Mouse (Mus musculus) c-Kit-negative CD71-positive TER-119-positive erythroid progenitor cells, embryonic 14.5 days (primary cell): ENCODE data around the gene Cmtr1.
"Not testable (repeated sequence)": the region's sequence is repeated elsewhere in the genome, so short reads cannot be mapped to it uniquely, and the experiment has no call there.

Experiments used
- DNase-seq: peaks from one replicate; pipeline ENCODE4 v3.0.0-alpha.2; 2013; ENCODE audit warnings: low read depth, low spot score

Gene Cmtr1

DNA sequence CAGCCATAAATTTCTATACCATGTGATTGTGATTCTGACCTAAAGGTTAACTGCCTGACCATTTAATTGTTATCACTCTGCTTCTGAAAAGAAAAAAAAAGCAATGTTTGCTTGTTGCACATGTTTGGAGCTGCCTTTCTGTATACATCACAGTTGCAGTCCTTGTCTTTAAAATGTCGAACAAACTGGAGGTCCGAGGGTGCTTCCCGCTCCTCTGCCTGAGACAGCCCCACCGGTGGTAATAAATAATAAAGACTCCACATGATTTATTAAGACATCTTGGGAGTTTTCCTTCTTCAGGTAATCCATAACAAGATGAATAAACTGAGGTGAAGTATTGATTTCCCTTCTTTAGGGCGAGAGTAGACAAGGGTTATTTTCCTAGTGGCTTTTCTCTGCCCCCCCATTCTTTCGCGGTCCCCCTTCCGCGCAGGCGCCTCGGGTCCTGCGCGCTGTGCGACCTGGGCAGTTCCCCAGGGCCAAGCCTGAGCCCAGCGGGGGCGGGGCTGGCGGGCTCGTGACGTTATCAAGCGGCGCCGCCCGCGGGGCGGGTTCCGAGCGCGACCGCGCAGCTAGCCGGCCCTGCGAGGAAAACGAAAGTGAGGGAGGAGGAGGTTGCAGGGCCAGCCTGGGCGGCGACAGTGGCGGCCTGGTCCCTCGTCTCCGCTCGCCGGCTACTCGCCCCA, at the start of gene Cmtr1:
Gene Cmtr1, plus strand, starts transcription at position 520 of the 686 bp plus-strand sequence.
- DNase-seq = peak; percentile 93

DNA sequence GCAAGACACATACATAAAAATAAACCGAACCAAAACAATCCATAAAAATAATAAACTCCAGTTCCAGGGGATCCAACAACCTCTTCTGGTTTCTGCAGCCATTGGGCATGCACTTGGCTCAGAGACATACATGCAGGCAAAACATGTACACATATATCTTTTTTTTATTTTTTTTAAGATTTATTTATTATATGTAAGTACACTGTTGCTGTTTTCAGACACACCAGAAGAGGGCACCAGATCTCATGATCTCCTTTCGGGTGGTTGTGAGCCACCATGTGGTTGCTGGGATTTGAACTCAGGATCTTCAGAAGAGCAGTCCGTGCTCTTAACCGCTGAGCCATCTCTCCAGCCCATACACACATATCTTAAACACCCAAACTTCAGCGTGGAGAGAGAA, 46.9 kb upstream of the Cmtr1 start:
- not testable (repeated sequence) for DNase-seq

DNA sequence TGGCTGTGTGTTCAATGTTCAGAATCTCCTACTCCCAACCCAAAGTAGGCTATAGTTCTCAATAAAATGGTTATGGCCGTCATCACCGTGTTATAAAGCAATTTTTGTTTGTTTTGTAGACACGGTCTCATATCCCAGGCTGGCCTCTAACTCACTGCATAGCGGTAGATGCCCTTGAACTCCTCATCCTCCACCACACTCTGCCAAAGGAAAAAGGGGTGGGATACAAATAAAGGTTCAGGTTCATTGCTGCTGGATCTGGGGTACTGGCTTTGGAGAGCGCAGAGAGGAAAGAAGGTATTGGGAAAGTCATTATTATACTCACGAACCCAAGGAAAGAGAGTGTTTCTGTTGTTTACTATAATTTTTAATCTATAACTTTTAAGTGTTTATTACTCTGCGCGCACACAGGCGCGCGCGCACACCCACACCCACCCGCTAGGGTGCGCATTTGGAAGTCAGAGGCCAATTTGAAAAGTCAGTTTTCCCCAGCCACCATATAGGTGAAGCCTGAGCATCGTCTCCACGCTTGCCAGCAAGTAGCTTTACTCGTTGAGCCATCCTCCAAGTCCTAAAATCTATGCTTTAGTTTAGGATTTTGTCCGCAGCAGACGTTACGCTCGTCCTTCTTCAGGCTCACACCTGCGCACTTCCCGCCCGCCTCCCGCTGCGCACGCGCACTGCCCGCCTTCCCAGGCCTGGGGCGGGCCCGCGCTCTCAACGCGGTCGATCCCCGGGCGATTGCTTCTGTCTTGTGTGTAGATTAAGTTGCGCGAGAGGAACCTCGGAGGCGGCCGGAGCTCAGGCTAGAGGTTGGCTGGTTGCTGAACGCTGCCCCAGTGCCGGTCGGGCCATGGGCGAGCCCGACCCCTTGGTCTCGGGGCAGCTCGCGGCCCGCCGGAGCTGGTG, 46.0 kb upstream of the Cmtr1 start, which contains the start of the genes Rnf8 and Gm28043:
Gene Rnf8, plus strand, starts transcription at position 676 of the 909 bp plus-strand sequence.
Gene Gm28043, plus strand, starts transcription at position 762 of the 909 bp plus-strand sequence.
- peak; percentile 92 for DNase-seq

DNA sequence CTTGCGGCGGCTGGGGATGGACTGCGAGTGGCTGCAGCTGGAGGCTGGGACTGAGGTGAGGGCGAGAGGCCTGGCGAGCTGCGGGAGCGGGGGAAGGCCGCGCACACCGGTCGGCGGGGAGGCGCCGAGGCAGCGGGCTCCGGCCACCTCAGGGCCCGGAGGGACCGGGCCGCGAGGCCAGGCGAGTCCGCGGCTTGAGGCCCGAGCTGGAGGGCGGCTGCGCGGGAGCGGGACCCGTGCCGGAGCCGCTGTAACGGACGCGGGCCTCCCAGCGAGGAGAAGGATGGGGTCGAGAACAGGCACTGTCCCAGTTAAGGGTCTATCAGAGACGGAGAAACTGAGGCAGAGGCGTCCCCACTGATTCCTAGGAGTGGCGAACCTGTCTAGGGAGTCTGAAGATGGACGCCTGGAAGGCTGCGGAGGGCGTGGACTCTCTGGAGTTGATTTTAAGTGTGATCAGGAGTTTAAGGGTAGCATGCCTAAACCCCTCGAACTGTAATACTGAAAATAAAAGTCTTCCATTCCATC, 45.3 kb upstream of the Cmtr1 start:
- DNase-seq = peak; percentile 46

DNA sequence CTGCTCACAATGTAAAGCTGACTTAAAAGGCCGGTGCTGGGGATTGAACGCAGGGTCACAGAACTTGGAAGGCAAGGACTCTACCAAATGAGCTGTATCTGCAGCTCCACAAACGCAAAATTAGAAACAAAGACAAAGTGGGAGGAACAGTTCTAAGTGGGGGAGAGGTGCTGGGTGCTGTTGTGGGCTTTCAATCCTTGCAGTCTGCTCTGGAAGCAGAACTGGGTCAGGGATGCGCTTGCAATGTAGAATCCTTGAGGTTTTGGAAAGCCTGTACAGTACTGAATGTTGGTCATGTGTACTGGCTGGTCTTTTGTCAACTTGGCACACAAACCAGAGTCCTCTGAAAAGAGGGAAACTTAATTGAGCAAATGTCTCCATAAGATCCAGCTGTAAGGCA, 44.8 kb upstream of the Cmtr1 start:
- DNase-seq = no peak

DNA sequence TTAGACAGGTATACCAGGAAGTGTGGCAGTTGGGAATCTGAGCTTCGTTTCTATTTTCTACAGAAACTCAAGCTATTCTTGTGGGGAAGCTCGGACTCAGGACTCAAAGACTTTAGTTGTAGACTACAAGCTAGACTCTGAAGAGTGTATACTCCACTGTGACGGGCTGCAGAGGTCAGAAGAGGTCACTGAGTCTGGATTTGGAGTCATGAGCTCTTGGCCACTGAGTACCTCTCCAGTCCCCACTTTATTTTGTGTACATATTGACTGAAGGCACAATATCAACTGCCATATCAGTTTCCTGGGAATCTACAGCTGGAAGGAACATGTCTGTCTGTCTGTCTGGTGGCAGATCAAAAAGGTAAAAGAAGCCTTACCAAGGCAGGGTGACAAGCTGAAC, 41.2 kb upstream of the Cmtr1 start:
- DNase-seq = no peak

DNA sequence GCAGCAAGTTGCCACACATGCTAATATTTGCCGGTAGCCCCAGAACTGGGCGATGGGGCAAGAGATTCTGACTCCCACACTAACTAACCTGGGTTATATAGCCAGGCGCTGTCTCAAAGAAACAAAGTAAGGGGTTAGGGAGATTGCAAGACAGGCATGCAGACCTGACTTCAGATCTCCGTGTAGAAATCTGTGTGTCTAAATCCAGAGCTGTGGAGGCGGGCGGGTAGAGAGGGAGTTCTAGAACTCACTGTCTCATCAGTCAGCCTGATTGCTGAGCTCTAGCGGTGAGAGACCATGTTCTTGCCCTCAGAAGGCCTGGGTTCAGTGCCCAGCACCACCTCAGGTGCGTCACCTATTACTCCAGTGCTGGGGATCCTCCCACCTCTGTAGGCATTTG, 36.9 kb upstream of the Cmtr1 start:
- DNase-seq = no peak

DNA sequence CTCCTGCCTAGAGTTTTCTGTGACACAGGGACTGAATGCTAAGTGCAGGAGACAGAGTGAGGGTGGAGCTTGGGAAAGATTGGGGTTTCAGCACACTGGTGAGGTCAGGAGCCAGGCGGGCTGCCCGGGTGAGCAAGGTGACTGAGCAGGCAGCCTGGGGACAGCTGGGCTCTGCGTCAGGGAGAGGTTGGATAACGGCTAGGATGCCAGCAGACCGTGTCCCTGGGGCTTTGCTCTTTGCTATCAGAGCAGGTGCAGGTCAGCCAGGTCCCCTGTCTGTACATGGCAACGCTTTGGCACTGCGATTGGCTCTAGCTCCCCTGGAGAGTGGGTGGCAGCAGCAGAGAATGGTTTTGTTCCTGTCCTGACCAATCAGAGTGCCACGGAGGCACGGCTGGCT, 33.1 kb upstream of the Cmtr1 start:
- DNase-seq = no peak

DNA sequence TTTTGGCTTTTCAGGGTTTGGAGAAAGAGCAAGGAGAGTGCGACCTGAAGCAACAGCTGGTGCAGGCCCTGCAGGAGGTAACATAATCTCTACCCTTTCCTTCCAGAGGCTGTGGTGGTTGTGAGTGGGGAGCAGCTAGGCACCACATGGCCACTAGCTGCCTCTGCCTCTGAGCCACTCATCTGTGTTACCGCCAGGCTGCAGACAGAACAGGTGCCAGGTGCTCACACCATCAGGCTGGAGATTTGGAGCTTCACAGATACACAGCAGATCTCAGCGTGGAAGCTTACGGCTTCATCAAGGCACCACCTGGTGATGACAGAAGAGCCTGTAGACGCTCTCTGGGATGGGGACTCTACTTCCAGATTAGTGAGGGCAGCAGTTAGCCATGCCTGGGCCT, 31.4 kb upstream of the Cmtr1 start:
- DNase-seq = no peak

DNA sequence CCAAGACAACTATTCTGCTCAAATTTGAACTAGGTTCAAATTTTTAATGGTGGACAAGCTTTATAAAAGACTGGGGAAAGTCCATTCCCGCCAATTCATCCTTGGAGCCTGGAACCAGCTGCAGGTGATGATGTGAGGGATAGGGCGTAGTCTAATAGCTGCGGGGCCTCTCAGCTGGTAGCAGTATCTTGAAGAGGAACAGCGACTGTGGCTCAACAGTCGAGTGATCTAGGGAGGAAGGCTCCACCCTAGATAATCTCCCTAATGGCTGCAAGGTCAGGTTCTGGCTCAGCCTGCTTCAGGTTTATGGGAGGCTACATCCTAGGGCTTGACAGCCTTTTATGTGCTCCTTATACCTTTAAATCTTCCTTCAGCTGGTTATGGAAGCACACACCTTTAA, 30.8 kb upstream of the Cmtr1 start:
- DNase-seq = no peak

DNA sequence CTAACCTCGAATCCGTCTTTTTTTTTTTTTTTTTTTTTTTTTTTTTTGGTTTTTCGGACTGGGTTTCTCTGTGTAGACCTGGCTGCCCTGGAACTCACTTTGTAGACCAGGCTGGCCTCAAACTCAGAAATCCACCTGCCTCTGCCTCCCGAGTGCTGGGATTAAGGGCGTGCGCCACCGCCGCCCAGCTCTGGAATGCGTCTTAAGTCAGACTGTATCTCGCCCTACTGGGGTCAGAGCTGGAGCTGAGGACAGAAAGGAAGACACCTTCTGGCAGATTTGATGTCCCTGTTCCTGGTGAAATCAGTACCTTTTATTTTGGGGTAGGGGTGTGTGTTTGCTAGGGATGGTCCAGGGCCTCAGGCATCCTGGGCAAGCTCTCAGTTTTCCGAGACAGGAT, 28.1 kb upstream of the Cmtr1 start:
- no peak for DNase-seq

DNA sequence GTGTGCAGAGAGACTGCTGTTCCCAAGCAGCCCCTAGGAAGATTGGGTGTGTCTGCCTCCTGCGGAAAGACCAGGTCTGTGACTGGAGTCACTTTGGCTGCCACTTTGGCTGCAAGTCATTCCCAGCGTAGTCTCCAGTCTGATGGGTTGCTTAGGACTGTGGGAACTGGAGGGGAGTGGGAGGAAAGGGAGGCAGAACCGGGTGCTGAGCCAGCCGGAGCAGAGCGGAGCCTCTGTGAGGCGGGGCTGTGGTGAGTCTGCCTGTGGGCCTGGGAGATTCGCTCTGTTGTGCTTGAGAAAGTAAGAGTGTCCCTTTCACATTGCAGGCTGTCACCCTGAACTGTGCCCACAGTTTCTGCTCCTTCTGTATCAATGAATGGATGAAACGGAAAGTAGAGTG, 24.9 kb upstream of the Cmtr1 start:
- no peak for DNase-seq

DNA sequence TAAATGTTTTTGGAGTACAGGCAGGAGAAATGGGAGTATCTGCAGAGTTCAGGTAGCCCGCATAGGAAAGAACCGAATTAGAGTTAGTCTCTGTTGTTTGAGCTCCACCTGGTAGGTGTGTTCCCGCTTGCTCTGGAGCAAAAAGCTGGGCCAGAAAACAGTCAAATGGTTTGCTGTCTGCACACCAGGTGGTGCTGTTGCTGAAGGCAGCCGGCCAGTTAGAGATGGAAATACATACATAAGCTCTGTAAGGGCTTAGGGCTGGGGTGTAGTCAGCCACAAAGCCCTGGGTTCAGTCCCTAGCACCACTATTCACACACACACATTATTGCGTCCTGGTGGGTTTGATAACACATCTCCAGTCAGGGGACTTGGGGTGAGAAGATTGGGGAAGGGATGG, 24.3 kb upstream of the Cmtr1 start:
- DNase-seq = peak; percentile 31

DNA sequence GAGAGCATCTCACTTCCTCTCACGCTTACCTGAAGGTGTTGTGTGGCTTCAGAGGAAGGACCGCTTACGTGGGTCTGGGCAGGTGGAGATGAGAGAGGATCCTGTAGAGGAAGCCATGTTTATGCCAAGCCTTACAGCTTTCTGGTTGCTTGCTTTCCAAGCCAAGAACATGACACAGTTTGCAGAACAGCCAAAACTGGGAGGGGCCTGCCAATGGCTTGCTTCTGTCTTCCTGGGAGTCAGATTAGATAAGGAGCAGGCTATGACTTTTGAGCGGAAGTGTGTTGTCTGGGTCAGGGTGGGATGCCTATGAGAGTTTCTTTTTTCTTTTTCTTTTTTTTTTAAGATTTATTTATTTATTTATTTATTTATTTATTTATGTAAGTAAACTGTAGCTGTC, 23.0 kb upstream of the Cmtr1 start:
- DNase-seq = no peak

DNA sequence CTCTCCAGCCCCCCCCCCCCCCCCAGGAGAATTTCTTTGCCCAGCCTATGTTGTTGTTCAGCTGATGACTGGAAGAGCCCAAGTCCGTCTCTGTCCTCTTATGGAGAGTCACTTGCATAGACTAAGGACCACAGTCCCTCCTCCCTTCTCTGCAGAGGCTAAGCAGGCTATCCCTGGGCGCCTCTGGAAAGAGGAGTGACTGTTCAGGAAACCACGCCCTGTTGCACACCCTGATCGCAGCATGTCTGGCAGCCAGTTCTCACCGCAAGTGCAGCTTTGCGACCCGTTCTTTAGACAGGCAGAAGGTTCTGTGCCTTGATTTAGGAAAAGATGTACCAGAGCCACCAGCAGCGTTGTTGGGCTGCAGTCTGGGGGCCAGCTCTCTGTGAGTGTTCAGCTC, 22.5 kb upstream of the Cmtr1 start:
- peak; percentile 56 for DNase-seq

DNA sequence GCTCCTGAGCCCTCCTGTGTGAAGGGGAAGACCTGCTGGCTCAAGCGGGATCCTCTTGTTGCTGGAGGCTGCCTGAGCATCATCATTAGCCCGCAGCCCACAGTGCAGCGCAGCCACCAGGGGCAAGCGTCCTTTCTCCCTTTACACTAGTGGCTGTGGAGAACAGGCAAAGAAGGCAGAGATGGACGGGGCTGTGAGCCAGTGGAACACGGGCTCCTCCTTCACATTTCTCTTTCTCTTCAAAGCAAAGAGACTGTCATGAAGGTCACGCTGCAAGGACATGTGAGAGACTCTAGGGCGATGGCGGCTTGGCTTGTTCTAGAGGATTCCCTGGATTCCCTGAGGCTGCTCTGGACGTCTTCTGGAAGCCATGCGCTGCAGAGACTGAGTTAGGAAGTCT, 19.4 kb upstream of the Cmtr1 start:
- no peak for DNase-seq

DNA sequence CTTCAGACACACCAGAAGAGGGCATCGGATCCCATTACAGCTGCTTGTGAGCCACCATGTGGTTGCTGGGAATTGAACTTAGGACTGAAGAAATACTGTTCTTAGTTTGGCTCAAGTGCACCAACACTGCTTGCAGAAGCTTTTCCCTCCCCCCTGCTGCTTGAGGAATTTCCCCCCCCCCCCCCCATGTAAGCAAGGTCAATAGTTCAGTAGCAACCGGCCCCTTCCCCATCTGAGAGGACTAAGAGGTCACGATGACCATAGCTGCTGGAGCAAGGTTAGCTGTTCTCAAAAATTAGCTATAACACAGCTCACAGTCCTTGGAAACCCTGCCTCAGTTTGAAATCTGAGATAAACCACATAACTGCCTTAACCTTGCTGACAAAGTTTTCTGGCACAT, 18.2 kb upstream of the Cmtr1 start:
- DNase-seq = no peak

DNA sequence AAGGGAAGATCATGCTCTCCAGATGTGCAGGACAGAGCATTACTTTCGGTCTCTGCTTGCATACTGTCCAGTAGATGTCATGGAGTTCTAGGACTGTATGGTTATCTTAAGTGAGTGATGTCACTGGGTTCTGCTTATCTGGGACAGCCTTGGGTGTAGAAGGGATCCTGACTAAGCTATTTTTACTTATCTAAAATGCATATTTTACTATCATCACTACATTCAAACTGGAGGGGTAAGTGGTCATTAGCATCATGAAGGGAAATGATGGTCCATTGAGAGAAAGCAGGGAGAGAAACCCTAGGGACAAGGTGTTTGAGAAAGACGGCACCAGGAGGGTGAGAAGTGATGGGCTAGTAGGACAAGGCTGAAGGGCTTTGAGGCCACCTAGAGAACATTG, 2.1 kb upstream of the Cmtr1 start:
- DNase-seq = peak; percentile 80

DNA sequence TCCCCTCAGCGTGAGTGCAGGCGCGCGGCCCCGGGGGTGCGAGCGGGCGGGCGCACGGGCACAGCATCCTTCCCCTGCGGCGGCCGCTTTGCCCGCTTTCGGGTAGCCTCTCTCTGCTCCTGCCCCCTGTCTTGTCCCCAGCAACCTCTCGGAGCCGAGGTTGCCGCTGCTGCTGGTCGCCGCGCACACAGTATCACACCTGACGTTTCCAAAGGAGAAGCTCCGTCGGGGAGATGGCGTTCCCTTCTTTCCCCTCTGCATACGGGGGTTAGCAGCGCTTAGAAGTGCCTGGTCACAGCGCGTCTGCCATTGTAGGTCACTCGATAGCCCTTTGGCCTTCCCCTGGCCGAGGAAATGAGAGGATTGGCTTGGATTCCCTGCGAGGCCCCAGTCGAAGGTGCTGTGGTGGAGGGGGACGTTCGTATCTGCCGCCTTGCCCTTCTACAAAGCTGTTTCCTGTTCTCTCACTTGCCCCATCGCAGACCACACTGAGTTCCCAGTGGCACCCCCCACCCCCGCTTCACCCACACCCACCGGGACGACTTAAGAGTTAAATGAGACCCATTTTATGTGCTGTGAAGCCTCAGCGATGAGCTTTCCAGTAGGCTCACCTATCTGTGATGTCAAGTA, 482 bp downstream of the Cmtr1 start:
- no peak for DNase-seq

DNA sequence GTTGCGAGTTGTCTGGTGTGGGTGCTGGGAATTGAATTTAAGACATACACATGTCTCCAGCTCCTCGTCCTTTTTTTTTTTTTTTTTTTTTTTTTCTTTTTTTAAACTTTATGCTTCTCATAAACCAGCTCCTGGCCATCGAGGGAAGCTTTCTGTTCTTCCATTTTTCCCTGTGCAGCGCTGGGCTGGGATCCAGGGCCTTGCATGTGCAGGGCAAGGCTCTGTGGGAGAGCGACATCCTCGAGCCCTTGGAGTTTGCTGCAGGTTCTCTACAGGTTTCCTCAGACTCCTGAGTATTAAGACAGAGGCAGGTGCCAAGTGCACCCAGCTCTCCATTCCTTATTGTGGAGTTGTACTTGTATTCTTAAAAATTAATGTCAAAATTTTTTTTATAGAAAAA, 1.8 kb downstream of the Cmtr1 start:
- DNase-seq = no peak

DNA sequence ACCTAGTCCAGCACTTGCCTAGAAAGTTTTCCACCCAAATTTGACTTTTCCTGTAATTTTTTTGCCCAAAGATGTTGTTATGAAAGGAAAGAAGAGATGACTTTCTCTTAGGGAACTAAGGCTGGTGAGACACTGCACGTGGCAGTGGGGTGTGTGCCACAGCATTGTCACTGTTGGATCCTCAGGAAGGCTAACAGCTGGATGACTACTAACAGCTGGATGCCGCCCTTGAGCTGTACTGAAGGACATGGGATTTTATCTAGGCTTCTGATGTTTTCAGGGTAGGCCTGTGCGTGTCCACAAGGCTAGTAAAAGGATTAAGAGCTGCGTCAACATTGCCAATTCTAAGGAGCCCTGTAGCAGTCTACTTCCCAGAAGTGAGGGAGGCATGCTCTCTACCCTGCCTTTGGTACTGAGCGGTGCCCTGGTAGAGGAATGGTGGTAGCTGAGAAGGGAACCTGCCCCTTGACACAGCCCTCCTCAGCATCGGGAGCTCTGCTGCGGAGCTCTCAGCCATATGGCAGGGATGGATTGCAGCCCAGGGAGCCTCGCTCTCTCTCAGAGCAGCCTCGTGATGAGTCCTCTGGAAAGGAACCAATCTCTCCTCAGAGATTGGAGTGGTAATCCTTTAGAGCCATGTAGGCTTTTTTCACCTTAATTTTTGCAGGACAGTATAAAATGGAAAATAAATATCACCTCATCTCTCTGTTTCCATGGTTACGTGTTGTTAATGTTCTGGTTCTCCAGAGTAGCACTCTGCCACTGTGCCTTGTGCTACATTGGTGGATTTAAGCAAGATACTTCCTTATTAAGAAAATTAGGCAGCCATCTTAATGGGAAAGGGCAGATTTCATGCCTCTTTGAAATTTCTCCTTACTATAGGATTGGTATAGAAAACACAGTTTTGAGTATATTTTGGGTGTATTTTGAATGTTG, 7.9 kb downstream of the Cmtr1 start:
- no peak for DNase-seq
